Mouse (Mus musculus) myocyte (in vitro differentiated cells): ENCODE measurements at regions not wholly inside any gene's neighbourhood (a gene's known extent, or its start where the extent isn't known, plus 50 kb on each side); places are given as distances from the start of the nearest gene placed in this dataset.

Experiments used
- H3K27me3 ChIP-seq: one replicate; pipeline ENCODE4 v1.6.1; 2011; ENCODE audit not compliant: control insufficient read depth, insufficient read depth, insufficient read length
- H3K36me3 ChIP-seq: one replicate; pipeline ENCODE4 v1.6.1; 2011; ENCODE audit not compliant: control insufficient read depth, insufficient read depth
- H3K4me2 ChIP-seq: one replicate; pipeline ENCODE4 v1.6.1; 2011; ENCODE audit warnings: low read depth, control low read depth
- H3K4me3 ChIP-seq: one replicate; pipeline ENCODE4 v1.5.1; 2011; ENCODE audit warnings: mild to moderate bottlenecking, control low read depth, moderate library complexity
- H3K79me2 ChIP-seq: one replicate; pipeline ENCODE4 v1.6.1; 2011; ENCODE audit not compliant: control insufficient read depth, insufficient read depth
- H3ac ChIP-seq: one replicate; pipeline ENCODE4 v1.6.1; 2011; ENCODE audit not compliant: control insufficient read depth, insufficient read length
- CEBPB ChIP-seq: IDR thresholded peaks from 2 replicates; pipeline ENCODE4 v1.6.1; 2011; ENCODE audit warnings: mild to moderate bottlenecking, moderate library complexity; ENCODE audit not compliant: poor library complexity, insufficient read depth, severe bottlenecking
- E2F4 ChIP-seq: IDR thresholded peaks from one replicate; pipeline ENCODE4 v1.6.1; 2011; ENCODE audit warnings: mild to moderate bottlenecking, control low read depth, moderate library complexity; ENCODE audit not compliant: insufficient read depth
- MAX ChIP-seq: IDR thresholded peaks from one replicate; pipeline ENCODE4 v1.6.1; 2011; ENCODE audit warnings: low read depth, mild to moderate bottlenecking, control low read depth
- MYOD1 ChIP-seq, 3 experiments: IDR thresholded peaks; one replicate each; pipeline ENCODE4 v1.6.1; 2011; ENCODE audit warnings: control low read depth in 2 of 3, low read depth in 2 of 3, mild to moderate bottlenecking in 2 of 3, moderate library complexity in 1 of 3; ENCODE audit not compliant: insufficient read length in 2 of 3, control insufficient read depth in 1 of 3
- MYOG ChIP-seq, 3 experiments: IDR thresholded peaks; one replicate each; pipeline ENCODE4 v1.6.1; 2011; ENCODE audit warnings: control low read depth in 2 of 3, low read depth in 2 of 3, mild to moderate bottlenecking in 2 of 3; ENCODE audit not compliant: insufficient read length in 2 of 3, control insufficient read depth in 1 of 3, insufficient read depth in 1 of 3
- POLR2A ChIP-seq: IDR thresholded peaks from one replicate; pipeline ENCODE4 v1.6.1; 2011; ENCODE audit warnings: low read depth, mild to moderate bottlenecking, control low read depth, moderate library complexity; ENCODE audit not compliant: insufficient read length
- POLR2AphosphoS2 ChIP-seq: IDR thresholded peaks from one replicate; pipeline ENCODE4 v1.6.1; 2011; ENCODE audit warnings: low read depth, control low read depth; ENCODE audit not compliant: insufficient read length
- REST ChIP-seq: IDR thresholded peaks from one replicate; pipeline ENCODE4 v1.6.1; 2011; ENCODE audit warnings: mild to moderate bottlenecking, control low read depth, moderate library complexity; ENCODE audit not compliant: insufficient read depth, insufficient read length
- SRF ChIP-seq: IDR thresholded peaks from one replicate; pipeline ENCODE4 v1.6.1; 2011; ENCODE audit warnings: low read depth; ENCODE audit not compliant: control insufficient read depth, insufficient read length
- TCF12 ChIP-seq: IDR thresholded peaks from one replicate; pipeline ENCODE4 v1.6.1; 2011; ENCODE audit warnings: mild to moderate bottlenecking, control low read depth; ENCODE audit not compliant: poor library complexity, insufficient read depth, severe bottlenecking
- TCF3 ChIP-seq: IDR thresholded peaks from one replicate; pipeline ENCODE4 v1.6.1; 2011; ENCODE audit warnings: low read depth, control low read depth; ENCODE audit not compliant: insufficient read length
- USF1 ChIP-seq: IDR thresholded peaks from one replicate; pipeline ENCODE4 v1.6.1; 2011; ENCODE audit warnings: low read depth, mild to moderate bottlenecking, control low read depth, moderate library complexity

GRCm38 (mm10) chr13:97372348-97372747 is 131.4 kb downstream of the Enc1 start:
- Histone ChIP-seq H3K36me3 (no peaks in the 10 kb centered on the region), H3K4me3 (no peak overlapping the region), H3K4me2 (no peak overlapping the region), H3ac (no peak overlapping the region), H3K27me3 (no peaks in the 10 kb centered on the region), H3K79me2 (no peaks in the 10 kb centered on the region)
- TF ChIP-seq REST (no peak), SRF (no peak), USF1 (no peak), TCF12 (no peak), POLR2A (no peak), MAX (no peak), TCF3 (no peak), MYOD1 (IDR thresholded peaks at IDR 0.05; ENCODE audit: control insufficient read depth in 1 of 3, insufficient read length in 2 of 3, low read depth in 2 of 3) (no peak), MYOG (IDR thresholded peaks at IDR 0.05; ENCODE audit: control insufficient read depth in 1 of 3, insufficient read depth in 1 of 3, insufficient read length in 2 of 3, low read depth in 2 of 3) (no peak), CEBPB (no peak), E2F4 (no peak), POLR2AphosphoS2 (no peak)

DNA sequence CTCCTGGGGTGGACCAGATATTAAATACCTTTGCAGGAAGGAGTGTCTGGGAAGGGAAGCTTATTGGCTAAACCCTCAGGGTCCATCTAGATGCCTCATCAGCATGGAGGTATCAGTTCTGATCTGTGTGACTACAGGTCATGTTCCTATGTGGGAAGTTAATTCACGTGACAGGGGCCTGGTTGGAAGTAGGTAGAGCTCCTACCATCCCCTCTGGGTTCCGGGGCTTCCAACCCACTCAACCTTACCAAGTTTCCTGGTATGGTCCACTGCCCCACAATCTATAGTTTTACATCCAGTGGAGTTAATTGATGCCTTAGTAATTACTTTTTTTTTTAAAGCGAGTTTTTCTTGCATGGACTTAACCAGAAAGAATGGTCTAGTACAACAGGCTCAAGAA is 130.3 kb downstream of the Enc1 start:
- no peak overlapping the region for H3K4me2 ChIP-seq
- no peaks in the 10 kb centered on the region for H3K79me2 ChIP-seq
- no peak overlapping the region for H3K4me3 ChIP-seq
- no peak overlapping the region for H3ac ChIP-seq
- H3K27me3 ChIP-seq = no peaks in the 10 kb centered on the region
- H3K36me3 ChIP-seq = no peaks in the 10 kb centered on the region
- TF ChIP-seq POLR2AphosphoS2 (no peak), SRF (no peak), POLR2A (no peak), TCF12 (no peak), E2F4 (no peak), REST (no peak), TCF3 (no peak), CEBPB (no peak), MAX (no peak), USF1 (no peak)

GRCm38 (mm10) chr13:97366723-97367122 is 125.8 kb downstream of the Enc1 start:
- no peaks in the 10 kb centered on the region for H3K79me2 ChIP-seq
- TF ChIP-seq POLR2A = no peak
- TF ChIP-seq TCF3 = no peak
- TF ChIP-seq MYOG (IDR thresholded peaks at IDR 0.05; ENCODE audit: control insufficient read depth in 1 of 3, insufficient read depth in 1 of 3, insufficient read length in 2 of 3, low read depth in 2 of 3) = no peak
- no peak for TF ChIP-seq MYOD1 (IDR thresholded peaks at IDR 0.05; ENCODE audit: control insufficient read depth in 1 of 3, insufficient read length in 2 of 3, low read depth in 2 of 3)
- no peak for TF ChIP-seq REST
- no peak for TF ChIP-seq E2F4
- no peak overlapping the region for H3K4me3 ChIP-seq
- H3K4me2 ChIP-seq = no peak overlapping the region
- H3K36me3 ChIP-seq = no peaks in the 10 kb centered on the region
- no peak overlapping the region for H3ac ChIP-seq
- no peaks in the 10 kb centered on the region for H3K27me3 ChIP-seq

DNA sequence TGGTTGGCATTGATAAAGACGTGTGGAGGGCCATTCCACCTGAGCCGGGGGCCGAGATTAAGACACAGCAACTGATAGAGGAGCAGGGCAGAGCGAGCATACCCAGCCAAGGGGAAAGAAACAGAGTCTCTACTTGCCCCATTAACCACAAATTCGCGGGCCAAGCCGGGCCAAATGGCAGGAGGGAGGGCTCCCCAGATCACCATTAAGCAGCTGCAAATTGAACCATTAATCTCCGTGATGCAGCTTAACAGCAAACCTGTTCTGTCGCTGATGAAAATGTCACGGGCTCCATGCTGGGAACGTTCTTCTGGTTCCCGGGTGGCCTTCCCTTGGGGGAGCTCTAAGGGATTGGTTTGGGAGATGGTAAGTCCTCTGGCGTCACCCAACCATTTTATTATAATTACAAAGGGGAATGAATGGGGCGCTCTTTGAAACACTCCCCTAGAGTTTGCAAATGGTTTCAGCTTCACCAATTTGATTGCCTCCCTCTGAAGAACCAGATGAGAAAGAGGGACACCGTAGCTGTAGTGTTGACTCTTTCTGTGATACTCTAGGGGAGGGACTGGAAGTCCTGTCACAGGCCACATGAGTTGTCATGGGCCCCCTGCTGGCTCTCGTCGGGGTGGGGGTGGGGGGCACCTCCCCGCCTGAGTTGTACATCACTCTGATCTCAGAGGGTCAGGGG is 124.8 kb downstream of the Enc1 start:
- H3K36me3 ChIP-seq = no peaks in the 10 kb centered on the region
- no peak overlapping the region for H3K4me2 ChIP-seq
- no peak overlapping the region for H3ac ChIP-seq
- H3K79me2 ChIP-seq = no peaks in the 10 kb centered on the region
- no peak overlapping the region for H3K4me3 ChIP-seq
- H3K27me3 ChIP-seq = no peaks in the 10 kb centered on the region
- TF ChIP-seq CEBPB (no peak), TCF12 (no peak), POLR2AphosphoS2 (no peak), USF1 (no peak), E2F4 (no peak), TCF3 (no peak), MYOD1 (IDR thresholded peaks at IDR 0.05; ENCODE audit: control insufficient read depth in 1 of 3, insufficient read length in 2 of 3, low read depth in 2 of 3) (no peak), MYOG (IDR thresholded peaks at IDR 0.05; ENCODE audit: control insufficient read depth in 1 of 3, insufficient read depth in 1 of 3, insufficient read length in 2 of 3, low read depth in 2 of 3) (no peak), SRF (no peak), POLR2A (no peak), MAX (no peak), REST (no peak)

DNA sequence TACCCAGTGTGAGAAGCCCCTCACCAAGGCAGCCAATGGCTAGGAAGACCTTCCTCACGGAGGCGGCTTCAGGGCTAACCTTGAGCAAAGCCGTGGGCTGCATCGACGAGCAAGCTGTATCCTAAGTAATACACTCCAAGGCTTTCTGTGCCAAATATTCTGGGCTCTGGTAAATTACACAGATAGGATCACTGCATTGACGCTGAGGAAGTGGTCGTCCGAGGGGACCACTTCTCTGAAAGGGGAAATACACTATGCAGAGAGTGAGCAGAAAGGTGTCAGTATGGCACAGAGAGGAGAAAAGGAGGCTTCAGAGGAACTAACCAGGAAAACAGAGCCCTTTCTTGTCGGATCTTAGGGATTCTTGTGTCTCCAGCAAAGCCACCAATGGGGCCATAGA is 124.1 kb downstream of the Enc1 start:
- Histone ChIP-seq H3K4me3 (no peak overlapping the region), H3ac (no peak overlapping the region), H3K79me2 (no peaks in the 10 kb centered on the region), H3K4me2 (no peak overlapping the region), H3K27me3 (no peaks in the 10 kb centered on the region), H3K36me3 (no peaks in the 10 kb centered on the region)
- TF ChIP-seq MYOG (IDR thresholded peaks at IDR 0.05; ENCODE audit: control insufficient read depth in 1 of 3, insufficient read depth in 1 of 3, insufficient read length in 2 of 3, low read depth in 2 of 3) = no peak
- TF ChIP-seq CEBPB = no peak
- TF ChIP-seq SRF = no peak
- no peak for TF ChIP-seq TCF12
- no peak for TF ChIP-seq POLR2AphosphoS2
- TF ChIP-seq POLR2A = no peak
- no peak for TF ChIP-seq TCF3
